Mouse (Mus musculus): Measurements from ENCODE around the gene Spsb1.

DNA sequence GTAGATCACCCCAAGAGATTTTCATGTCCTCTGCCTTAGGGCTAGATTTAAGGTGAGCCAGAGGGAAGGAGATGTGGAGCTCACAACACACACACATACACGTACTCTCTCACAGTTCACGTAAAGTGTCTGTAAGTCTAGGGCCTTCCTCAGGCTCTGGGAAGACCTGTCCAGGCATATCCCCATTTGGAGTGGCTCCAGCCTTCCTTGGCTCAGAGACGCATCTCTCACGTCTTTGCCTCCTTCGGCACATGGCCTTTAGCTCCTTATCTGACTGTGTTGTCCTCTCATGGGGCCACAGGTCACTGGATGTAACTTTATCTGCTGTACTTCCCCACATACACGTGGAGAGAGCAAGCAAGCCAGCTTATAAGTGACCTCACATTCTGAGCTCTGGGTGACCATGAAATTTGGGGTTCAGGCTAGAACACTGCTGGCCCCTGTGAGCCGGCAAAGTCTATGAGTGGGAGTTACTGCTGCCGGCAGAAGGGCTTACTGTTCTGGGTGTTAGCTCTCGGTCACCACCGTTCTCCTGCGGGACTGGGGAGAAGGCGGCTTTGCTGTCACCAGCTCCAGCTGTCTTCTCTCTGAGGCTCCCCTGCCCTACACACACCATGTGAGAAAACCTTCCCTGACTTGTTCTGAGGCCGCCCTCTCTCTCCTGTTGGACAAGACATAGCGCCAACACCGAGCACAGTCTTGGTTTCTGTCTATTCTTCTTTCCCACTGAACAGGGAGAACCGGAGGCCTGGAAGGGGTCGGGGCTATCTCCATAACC, 72.5 kb downstream of the Spsb1 start:
- TF ChIP-seq CTCF (IDR thresholded peaks at IDR 0.05; ENCODE audit: low read depth, low read length) (no peak), POLR2A (IDR thresholded peaks at IDR 0.05; ENCODE audit: extremely low read depth, insufficient read depth, low read length) (no peak)

Measured in liver, adult 2 months (tissue).